Mouse (Mus musculus) CH12F3 (cell line): ENCODE data around the gene Syt12.
"Not testable (repeated sequence)": the region's sequence is repeated elsewhere in the genome, so short reads cannot be mapped to it uniquely, and the experiment has no call there.

Source experiments
- in situ Hi-C: fragments of 300-500 bp; cut with MboI; formaldehyde crosslinking; loops from 2 replicates; pipeline ENCODE4 v1.14.3; 2020; ENCODE audit warnings: low sequenced_read_pairs

Gene Syt12

GRCm38 (mm10) chr19:4492526-4493296 lies 15.5 kb upstream of the Syt12 start:
- in situ Hi-C loops: loop anchor here (10.0 kb wide), 1 partner anchor 252 kb away; no protein-coding TSS in a partner anchor

- in situ Hi-C loops: loop anchor here (10.0 kb wide), 1 partner anchor 254 kb away; no protein-coding TSS in a partner anchor
Observed at GRCm38 (mm10) chr19:4491080-4491695, 13.9 kb upstream of the Syt12 start.

DNA sequence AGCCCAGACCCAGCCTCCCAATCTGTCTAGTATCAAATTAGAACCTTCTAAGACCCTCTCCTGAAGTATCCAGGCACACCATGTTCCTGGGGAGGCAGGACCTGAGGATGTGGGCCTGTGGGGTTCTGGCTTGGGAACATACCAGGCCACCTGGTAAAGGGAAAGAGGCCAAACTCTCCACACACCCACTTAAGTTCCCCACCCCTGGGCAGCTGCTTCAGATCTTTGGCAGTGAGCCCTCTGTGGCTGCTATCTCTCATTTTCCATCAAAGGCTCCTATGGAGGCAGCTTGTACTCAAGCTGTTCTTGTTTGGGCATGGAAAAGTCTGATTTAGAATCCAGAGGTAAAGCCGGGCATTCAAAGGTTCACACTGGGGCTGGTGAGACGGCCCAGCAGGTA lies 10.6 kb upstream of the Syt12 start:
- in situ Hi-C loops: no loop called here

DNA sequence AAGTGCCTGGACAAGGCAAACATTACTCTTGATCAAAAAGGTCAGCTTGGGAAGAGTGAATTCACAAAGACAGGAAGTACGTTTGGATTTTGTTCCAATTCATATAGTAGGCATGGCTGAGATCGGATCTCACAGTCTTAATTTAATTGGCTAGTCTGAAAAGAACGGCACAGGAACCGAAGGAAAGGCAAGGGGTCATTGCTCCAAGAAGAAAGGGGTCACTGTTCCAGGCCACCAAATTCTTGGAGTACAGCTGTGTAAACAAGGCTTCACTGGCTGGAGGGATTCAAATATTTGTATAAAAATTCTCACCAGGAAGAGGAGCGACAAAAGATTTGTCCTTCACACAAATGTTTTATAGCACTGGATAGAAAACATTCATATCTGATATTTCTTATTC lies 7.8 kb upstream of the Syt12 start:
- in situ Hi-C loops: no loop called here

GRCm38 (mm10) chr19:4482111-4482859 lies 5.0 kb upstream of the Syt12 start:
- in situ Hi-C loops: no loop called here

GRCm38 (mm10) chr19:4481326-4481725 lies 4.1 kb upstream of the Syt12 start:
- in situ Hi-C loops: no loop called here

GRCm38 (mm10) chr19:4480041-4480440 lies 2.8 kb upstream of the Syt12 start:
- in situ Hi-C loops: no loop called here

GRCm38 (mm10) chr19:4478190-4478516 lies 906 bp upstream of the Syt12 start:
- in situ Hi-C loops: no loop called here

DNA sequence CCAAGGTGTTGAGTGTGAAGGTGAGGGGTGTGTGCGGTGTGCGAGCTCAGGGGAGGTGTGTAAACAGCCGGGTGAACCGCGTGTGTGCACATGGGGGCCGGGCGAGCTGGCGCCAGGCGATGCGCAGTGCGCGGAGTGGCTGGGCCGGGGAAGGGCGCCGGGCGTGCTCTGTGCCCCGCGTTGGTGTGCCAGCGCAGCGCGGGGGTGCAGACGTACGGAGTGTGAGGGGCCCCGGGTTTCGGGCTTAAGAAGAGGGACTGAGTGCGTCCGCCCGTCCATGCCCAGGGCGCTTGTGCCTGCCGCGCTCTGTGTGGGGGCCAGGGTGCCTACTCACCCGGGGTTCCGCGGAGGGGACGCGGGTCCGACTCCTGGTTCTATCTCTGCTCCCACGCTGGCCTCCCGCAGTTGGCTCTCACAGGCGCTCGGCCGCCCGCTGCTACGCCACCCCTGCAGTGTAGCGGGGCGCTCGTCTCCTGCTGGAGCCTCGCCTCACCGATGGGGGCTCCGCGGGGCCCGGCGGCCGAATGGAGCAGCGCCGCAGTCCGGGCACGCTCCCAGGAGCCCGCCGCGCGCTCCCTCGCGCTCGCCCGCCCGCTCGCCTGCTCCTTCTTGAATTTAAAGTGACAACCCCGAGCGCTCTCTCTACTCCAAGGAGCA lies 518 bp downstream of the Syt12 start:
- in situ Hi-C loops: no loop called here

GRCm38 (mm10) chr19:4475224-4475925 lies 1.9 kb downstream of the Syt12 start:
- in situ Hi-C loops: no loop called here

- in situ Hi-C loops: no loop called here
Observed at GRCm38 (mm10) chr19:4474739-4475138, 2.5 kb downstream of the Syt12 start.

DNA sequence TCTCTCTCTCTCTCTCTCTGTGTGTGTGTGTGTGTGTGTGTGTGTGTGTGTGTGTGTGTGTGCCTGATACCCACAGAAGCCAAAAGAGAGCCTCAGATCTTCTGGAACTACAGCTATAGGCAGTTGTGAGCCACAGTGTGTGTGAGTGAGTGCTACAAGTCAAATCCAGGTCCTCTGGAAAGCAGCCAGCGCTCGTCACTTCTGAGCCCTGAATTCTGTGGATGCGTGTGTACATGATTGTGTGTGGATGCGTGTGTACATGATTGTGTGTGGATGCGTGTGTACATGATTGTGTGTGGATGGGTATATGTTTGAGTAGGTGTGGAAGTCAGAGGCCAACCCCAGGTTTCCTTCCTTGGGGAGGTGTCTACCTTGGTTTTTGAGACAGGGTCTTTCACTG lies 3.7 kb downstream of the Syt12 start:
- in situ Hi-C loops: no loop called here

DNA sequence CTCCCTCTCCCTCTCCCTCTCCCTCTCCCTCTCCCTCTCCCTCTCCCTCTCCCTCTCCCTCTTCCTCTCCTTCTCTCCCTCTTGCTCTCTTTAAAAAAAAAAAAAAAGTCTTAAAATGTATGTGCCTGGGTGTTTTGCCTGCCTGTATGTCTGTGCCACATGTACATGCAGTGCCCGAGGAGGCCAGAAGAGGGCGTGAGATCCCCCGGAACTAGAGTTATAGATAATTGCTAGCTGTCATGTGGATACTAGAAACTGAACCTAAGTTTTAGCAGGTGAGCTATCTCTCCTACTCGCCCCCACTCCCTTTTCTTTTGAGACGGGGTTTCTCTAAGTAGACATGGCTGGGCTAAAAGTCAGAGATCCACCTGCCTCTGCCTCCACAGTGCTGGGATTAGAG lies 8.9 kb downstream of the Syt12 start:
- in situ Hi-C loops: no loop called here

- in situ Hi-C loops: no loop called here
Observed at GRCm38 (mm10) chr19:4464666-4465065, 12.6 kb downstream of the Syt12 start.

- in situ Hi-C loops: no loop called here
Observed at GRCm38 (mm10) chr19:4461981-4462380, 15.3 kb downstream of the Syt12 start.

- in situ Hi-C loops: no loop called here
Observed at GRCm38 (mm10) chr19:4456227-4456626, 21.0 kb downstream of the Syt12 start.

- in situ Hi-C loops: no loop called here
Observed at GRCm38 (mm10) chr19:4455071-4455800, 22.0 kb downstream of the Syt12 start.

- in situ Hi-C loops: not testable (repeated sequence)
Observed at GRCm38 (mm10) chr19:4454040-4454439, 23.2 kb downstream of the Syt12 start.

DNA sequence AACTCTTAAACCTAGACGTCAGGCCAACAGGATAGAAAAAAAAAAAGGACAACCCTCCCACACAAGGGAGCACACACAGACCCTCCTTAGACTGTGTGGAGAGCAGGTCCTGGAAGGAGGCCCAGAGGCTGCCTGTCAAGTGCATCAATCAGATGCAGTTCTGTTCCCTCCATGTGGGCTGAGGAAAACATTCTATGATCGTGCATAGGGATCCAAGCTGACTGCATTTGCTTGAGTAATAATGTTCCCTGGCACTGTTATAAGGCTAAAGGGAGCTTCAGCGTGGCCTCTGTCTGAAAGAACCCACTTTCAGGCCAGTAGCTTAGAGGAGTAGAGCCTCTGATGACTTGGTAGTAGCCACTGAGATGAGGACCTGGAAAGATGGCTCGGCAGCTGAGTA lies 24.7 kb downstream of the Syt12 start:
- in situ Hi-C loops: no loop called here

GRCm38 (mm10) chr19:4451965-4452364 lies 25.3 kb downstream of the Syt12 start:
- in situ Hi-C loops: no loop called here
